Mouse (Mus musculus) ZHBTc4 (cell line): ENCODE results near the gene Gys1.

Experiments used
- DNase-seq: peaks from one replicate; pipeline ENCODE4 v3.0.0-alpha.2; 2011; ENCODE audit warnings: low read depth, low spot score

Gene Gys1

DNA sequence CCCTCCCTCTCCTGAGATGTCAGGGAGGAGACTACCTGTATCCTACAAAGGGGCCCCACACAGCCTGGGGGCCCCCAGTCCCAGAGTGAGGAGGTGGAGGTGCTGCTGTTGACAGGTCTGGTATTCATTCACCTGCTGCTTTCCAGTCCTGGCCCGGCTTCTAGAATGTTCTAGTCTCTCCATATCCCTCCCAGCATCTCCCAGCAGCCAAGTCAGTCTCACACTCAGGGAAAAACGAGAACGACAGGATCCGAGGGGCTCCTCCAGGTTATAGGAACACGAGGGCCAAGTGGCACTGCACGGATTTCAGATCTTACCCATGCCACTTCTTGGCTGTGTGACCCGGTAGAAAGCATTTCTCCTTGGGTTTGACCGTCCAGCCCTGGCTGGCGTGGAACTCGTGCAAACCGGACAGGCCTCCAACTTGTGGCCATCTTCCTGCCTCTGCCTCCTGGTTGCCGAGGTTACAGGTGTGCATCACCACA is 19.9 kb upstream of the Gys1 start:
- no peak for DNase-seq

DNA sequence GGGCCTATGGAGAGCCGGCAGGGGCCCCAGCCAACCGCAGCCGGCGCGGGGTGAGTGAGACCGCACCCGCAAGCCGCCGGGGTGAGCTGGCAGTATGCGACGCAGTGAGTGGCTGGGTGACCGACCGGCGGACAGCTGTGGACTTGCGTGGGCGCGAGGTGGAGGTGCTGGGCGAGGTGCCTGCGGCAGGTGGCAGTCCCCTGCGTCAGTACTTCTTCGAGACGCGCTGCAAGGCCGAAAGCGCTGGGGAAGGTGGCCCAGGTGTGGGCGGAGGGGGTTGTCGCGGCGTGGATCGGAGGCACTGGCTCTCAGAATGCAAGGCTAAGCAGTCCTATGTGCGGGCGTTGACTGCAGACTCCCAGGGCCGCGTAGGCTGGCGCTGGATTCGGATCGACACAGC is 19.0 kb upstream of the Gys1 start:
- no peak for DNase-seq

DNA sequence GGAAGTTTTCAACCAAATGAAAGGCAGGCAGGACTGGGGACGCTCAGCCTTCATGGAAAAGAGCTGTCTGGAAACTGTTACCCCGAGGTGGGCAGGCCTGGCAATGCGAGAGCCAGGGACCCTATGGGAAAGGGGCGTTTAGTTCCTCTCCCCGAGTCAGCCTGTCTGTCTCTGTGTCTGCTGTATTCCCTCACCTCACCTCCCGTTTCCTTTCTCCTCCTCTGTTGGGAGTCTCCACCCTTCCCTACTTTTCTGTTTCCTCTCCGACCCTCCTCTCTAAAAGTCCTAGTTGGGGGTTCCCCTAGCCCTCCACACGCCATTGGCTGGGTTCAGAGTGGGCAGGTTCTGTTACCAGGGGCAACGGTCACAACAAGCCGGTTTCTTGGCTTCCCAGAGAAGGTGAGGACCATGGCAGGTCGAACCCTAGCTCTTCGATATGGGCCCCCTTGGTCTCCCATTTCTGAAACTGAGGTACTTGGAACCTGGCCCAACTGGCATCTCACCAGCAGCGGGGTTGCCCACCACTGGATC is 16.6 kb upstream of the Gys1 start:
- DNase-seq = no peak

DNA sequence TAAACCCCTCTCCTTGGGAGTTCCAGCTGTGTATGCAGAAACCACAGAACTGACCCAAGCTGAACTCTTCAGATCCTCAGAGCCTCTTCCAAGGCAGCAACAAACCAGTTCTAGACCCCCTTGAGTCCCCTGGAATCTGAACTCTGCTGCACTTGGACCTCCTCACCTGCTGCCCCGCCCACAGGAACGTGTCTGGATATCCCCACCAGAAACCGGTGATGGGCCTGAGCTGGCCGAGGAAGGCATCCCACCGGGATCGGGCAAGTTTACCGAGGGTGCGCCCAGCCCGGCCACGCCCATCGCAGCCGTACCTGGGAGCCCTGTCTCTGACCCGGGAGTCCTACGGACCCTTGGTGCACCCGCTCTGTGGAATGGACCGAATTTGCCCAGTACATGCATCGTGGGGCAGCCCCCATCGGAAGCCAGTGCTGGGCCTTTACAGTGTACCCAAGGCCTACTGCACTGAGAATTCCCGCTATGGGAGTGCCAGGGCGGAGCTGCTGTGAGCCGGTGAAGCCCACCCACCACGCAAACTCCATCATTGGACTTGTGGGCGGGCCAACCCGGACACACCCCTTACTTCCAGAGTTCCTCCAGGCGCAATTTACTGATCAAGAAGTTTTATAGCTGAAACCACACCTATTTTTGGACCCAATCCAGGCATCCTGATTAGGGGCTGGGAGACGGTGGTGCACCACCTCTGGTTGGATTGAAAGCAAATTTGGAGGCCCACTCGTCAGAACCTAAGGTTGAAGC is 14.6 kb upstream of the Gys1 start:
- peak; percentile 89 for DNase-seq

DNA sequence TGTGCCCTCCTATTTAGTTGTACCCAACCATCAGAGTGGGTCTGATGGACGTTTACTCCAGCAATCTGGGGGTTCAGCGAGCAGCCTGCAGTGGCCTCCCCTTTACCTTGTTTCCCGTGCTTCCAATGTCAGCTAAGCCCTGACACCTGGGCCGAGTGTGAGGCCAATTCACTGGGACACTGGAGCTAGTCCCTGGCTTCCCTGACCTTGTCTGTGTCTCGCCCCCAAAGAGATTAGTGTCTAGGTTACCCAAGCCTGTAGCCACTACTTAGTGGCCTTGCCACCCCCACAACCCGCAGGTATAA is 14.1 kb upstream of the Gys1 start, which contains the start of gene Lhb:
TSS of gene Lhb (plus strand) at position 206 of the 305 bp plus-strand sequence.
- DNase-seq = no peak

DNA sequence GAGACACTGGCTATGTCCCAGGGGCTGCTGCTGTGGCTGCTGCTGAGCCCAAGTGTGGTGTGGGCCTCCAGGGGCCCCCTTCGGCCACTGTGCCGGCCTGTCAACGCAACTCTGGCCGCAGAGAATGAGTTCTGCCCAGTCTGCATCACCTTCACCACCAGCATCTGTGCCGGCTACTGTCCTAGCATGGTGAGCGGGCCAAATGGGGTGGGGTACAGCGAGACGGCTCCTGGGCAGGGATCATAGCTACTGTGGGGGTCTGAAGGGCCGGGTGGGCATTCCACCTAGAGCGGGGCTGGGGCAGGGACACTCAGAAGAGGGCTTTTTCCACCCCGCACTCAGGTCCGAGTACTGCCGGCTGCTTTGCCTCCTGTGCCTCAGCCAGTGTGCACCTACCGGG is 13.4 kb upstream of the Gys1 start:
- DNase-seq = no peak

DNA sequence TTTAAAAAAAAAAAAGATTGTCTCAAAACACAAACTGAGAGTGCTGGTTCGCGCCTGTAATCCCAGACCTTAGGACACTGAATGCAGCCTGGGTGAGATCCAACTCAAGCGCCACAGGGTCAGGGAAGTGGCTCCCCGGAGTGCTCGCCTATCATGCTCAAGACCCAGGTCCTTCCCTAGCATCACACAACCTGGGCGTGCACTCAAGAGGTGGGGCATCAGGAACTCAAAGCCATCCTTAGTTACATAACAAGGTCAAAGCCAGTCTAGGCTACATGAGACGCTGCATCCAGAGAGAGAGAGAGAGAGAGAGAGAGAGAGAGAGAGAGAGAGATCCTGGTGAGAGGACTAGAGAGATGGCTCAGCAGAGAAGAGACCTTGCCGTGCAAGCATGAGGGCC is 8.1 kb upstream of the Gys1 start:
- DNase-seq = no peak

DNA sequence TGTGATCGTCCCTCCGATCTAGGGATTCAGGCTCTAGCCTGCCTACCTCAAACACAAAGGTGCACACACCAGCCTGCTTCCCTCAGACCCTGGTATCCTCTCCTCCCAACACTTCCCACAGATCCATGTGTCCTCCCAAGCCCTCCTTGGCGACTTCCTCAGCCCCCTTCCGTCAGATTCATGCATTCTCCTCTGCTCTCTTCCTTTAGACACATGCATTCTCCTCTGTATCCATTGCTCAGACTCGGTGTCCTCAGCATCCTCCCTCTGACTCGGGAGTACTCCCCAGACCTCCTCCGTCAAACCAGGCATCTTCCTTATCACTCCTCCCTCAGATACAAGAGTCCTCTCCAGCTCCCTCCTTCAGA is 825 bp upstream of the Gys1 start:
- DNase-seq = no peak

DNA sequence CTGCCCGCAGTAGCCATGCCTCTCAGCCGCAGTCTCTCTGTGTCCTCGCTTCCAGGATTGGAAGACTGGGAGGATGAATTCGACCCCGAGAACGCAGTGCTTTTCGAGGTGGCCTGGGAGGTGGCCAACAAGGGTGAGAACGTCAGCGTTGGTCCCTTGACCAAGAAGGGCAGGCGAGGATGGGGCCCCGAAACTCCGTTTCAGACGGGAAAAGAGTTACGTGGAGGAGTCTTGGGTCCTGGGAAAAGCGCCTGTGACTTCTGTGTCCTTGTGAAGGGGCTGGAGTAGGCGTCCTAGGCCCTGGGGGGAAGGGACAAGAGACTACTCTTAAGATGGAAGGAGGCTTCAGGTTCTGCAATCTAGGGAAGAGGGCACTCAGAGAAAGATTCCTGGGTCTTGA is 394 bp downstream of the Gys1 start:
- no peak for DNase-seq

DNA sequence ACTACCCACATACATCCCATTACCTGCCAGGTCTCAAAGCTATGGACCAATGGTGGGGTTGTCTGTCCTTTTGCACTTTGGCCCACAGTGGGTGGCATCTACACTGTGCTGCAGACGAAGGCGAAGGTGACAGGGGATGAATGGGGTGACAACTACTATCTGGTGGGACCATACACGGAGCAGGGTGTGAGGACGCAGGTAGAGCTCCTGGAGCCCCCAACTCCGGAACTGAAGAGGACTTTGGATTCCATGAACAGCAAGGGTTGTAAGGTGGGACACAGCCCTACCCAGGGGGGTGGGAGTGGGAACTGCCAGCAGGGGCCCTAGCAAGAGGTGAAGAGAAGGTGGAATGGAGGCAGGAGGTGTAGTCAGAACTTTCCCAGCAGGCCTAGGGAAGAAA is 1.8 kb downstream of the Gys1 start:
- DNase-seq = no peak

DNA sequence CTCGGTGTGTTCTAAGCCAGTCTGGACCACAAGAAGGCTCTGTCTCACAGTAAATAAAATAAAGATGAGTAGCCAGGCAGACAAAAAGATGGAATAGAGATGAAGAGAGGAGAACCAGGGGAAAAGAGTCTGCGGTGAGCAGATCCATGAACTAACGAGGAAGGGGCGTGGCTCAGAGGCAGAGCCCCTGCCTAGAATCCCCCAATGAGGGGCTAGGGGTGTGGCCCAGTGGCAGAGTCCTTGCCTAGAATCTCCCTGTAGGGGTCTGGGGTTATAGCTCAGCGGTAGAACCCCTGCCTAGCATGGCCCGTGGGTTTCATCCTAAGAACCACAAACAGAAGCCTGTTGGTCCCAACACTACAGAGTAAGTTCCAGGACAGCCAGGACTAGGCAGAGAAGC is 2.4 kb downstream of the Gys1 start:
- peak; percentile 77 for DNase-seq

DNA sequence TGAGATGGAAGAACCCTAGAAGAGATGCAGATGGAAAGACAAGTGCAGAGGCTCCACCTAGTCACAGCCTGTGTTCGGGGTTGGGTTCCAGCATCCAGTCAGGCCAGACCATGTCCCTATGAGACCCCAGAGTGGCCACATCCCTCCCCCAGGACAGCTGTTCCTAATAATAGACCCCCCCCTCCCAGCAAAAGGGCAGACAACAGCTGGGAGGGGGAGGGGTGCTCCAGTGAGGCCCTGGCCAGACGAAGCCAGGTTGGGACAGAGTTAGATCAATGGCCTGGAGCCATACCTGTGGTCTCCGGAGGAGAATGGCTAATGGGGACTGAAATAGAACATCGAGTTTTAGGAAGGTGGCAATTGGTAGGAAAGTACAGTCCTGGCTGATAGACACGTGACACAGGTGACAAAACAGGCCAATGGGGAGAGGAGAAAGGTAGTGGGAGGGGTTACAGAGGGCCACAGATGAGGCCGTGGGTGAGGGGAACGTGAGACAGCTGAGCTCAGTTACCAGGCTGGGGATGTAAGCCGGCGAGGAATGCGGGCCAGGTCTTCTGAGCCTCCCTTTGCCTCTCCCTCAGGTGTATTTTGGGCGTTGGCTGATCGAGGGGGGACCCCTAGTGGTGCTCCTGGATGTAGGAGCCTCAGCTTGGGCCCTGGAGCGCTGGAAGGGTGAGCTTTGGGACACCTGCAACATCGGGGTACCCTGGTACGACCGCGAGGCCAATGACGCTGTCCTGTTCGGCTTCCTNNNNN is 3.1 kb downstream of the Gys1 start, which contains the start of gene Ruvbl2:
TSS of gene Ruvbl2 (minus strand) at position 576 of the 756 bp plus-strand sequence.
- peak; percentile 82 for DNase-seq

DNA sequence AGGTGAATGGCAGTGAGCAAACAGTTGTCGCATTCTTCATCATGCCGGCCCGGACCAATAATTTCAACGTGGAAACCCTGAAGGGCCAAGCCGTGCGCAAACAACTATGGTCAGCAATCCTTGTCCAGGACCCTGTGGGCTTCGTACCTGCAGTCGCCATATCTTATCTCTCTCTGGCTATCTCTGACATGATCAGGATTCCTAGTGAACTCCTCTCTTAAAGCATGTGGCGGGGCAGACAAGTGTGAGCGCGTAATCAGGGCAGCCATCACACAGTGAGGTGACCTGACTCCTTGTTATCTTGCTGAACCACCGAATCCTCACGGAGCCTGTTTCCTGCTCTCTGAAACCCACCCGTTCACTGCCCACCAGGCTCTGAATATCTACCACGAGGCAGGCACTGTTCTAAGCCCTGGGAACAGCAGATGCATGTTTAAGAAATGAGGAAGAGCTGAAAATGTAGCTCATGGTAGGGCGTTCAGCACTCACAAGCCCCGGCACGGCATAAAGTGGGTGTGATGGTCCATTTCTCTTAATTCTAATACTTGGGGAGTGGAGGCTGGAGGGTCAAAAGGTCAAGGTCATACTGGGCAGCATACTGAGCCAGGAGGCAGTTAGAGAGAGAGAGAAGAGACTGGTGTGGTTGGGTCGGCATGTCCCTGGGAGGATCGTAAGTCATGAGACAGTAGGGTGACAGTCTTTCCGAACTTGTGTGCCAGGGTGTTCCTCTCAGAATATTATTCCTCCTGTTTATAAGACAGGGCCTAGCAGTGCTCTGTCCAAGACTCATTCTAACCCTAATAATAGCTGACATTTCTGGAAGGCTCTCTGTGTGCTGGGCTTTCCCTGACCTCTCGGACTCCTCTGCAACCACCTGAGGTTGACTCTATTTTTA is 9.1 kb downstream of the Gys1 start:
- DNase-seq = no peak

DNA sequence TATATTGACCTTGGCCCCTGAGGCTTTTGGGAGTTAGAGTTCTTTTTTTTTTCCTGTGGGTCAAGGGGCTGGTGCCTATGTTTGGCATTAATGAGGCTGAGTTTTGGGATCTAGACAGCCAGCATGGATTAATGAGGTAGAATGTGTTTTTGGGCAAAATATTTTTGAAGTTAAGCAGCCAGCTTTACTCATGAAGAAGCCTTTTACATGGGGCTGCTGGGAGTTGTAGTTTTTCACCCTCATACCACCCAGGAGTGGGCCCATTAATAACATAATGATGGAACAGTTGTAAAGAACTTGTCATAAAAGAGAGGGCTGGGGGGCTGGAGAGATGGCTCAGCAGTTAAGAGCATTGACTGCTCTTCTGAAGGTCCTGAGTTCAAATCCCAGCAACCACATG is 11.9 kb downstream of the Gys1 start:
- no peak for DNase-seq

DNA sequence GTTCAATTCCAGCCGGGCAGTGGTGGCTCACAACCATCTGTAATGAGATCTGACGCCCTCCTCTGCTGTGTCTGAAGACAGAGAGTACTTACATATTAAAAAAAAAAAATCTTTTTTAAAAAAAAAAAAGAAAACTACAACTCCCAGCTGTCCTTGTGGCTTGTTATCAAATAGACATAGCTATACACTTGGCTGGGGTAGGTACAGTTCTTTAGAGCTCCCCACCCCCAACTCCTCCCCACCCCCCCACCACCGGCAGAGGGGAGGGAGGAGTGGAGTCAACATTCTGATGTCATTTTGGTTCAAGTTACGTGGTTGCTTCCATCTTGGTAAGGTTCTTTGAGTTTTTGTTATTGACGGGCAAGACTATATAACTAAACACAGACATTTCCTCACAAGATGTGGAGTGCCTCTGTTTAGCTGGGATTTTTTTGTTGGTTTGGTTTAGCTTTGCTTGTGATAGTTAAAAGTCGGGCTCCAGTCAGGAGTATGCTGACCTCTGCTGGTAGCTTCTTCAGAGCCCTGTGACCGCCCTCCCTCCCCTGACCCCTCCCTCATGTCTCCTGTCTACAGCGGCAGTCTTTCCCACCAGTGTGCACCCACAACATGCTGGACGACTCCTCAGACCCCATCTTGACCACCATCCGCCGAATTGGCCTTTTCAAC is 12.8 kb downstream of the Gys1 start:
- peak; percentile 68 for DNase-seq

DNA sequence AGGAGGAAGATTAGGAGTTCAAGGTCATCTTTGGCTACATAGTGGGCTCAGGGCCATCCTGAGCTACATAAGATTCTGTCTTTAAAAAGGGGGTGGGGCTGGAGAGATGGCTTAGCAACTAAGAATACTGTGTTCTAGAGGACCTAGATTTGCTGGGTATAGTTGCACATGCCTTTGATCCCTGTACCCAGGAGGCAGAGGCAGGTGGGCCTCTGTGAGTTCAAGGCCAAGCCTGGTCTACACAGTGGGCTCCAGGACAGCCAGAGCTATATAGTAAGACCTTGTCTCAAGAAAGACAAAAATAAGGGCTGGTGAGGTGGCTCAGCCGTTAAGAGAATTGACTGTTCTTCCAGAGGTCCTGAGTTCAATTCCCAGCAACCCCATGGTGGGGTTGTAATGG is 15.3 kb downstream of the Gys1 start:
- no peak for DNase-seq

DNA sequence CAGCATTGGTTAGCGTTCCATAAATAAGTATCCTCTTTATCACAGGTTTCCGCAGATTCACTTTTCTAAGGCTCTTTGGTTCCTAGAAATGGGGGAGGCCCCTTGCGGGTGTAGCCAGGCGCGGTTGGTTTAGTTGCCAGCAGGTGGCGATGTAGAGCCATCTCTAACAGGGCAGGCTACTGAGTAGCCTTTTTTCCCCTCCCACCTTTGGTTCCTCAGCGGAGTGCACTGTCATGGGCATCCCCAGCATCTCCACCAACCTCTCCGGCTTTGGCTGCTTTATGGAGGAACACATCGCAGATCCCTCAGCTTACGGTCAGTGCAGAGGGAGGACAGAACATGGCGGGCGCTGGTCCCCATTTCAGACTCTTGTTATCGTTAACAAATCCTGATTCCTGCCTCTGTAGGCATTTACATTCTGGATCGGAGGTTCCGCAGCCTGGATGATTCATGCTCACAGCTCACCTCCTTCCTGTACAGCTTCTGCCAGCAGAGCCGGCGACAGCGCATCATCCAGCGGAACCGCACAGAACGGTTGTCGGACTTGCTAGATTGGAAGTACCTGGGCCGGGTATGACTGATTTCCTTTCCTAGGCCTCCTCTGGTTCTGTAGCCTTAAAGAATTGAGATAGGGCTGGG is 16.8 kb downstream of the Gys1 start:
- DNase-seq = peak; percentile 92

DNA sequence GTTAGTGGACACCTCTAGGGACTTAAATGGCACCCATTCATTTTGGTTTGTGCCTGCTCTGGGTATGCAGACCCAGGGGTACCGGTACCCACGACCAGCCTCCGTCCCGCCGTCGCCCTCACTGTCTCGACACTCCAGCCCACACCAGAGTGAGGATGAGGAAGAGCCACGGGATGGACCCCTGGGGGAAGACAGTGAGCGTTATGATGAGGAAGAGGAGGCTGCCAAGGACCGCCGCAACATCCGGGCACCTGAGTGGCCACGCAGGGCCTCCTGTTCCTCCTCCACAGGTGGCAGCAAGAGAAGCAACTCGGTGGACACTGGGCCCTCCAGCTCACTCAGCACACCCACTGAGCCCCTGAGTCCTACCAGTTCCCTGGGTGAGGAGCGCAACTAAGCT is 20.3 kb downstream of the Gys1 start:
- DNase-seq = no peak

DNA sequence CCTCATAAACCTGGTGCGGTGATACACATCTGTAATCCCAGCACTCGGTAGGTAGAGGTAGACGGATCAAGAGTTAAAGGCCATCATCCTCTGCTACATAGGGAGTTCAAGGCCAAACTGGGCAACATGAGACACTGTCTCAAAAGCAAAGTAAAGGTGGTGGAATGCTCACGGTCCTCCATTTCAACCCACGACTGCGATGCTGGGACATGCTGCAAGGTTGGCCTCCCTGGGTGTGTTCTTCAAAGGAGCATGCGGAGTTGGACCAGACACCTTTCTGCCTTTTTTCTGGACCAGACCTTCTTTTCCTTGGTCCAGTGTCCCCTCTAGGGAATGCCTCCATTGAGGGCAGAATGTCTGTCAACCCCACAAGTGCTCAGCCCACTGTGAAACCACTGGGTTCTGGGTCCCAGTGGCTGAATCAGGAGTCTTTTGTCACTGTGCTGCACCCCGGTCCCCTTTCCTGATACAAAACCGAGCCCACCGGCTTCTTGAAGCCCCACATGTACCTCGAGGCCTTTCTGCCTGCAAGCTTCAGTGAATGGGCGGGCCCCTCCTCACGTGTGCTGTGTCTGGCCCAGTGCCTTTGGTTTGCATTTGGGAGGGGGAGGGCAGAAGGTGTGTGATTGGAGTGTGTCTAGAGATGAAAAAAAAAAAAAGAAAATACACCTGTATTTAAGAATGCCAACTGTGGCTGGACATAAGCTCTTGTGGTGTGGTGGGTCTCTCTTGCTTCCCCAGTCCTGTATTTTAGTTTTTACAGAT is 21.5 kb downstream of the Gys1 start:
- peak; percentile 81 for DNase-seq

DNA sequence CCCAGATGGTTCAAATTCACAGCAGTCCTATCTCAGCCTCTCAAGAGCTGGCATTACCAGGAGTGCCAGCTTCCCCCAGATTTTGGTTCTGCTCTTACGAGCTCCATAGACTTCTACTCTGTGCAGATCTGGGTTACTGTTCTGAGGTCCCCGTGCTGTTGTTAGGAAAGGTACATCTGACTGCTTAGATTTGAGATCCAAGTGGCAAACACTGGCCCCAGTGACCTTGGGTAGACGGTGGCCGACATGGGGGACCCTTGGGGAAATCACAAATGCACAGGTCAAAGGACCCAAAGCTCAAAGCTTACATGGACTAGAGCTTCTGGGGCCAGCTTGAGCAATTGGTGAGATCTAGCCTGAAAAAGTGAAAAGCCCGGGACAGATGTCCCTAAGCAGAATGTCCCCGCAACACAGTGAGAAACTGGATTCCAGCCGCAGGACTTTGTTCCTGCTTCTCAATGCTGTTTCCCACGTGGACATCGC is 22.1 kb downstream of the Gys1 start:
- peak; percentile 76 for DNase-seq
